Mouse (Mus musculus) gonadal fat pad, adult 2 months (tissue): ENCODE results near the gene Zfp791. TPM values are rescaled to one million over a fixed set of nuclear protein-coding genes. Genes with fewer than 3 reads are reported as not detected.
"Not testable (repeated sequence)": the region's sequence is repeated elsewhere in the genome, so short reads cannot be mapped to it uniquely, and the experiment has no call there.

Source experiments
- DNase-seq: peaks from one replicate; pipeline ENCODE4 v3.0.0-alpha.2; 2012; ENCODE audit warnings: low read depth
- polyA plus RNA-seq: library from polyadenylated mRNA; depleted of rRNA; stranded (reverse); fragments of >200 nt; gene quantifications from 2 replicates; pipeline ENCODE4 v1.2.3, GENCODE M21; 2012; rRNA removed

Zfp791 gene
- 2.5 and 2.7 TPM in 2 replicates for polyA plus RNA-seq

DNA sequence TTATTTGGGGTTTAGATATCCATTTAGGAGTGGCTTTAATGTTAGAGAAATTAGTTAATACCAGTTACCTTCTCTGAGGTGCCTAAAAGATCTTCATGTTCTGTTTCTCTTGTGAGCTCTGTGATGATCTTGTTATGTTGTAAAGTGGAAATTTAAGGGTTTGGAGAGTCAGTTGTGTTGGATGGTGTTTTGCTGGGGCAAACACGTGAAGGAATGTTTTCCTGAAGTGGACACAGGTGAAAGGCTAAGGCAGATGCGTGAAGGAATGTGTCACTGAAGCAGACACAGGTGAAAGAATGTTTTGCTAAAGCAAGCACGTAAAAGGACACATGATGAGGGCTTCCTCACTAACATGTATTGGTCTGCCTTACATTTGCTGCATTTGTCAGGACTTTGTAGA, at the start of gene Zfp791:
Gene Zfp791, minus strand, starts transcription at position 101 of the 400 bp plus-strand sequence.
- DNase-seq = no peak

DNA sequence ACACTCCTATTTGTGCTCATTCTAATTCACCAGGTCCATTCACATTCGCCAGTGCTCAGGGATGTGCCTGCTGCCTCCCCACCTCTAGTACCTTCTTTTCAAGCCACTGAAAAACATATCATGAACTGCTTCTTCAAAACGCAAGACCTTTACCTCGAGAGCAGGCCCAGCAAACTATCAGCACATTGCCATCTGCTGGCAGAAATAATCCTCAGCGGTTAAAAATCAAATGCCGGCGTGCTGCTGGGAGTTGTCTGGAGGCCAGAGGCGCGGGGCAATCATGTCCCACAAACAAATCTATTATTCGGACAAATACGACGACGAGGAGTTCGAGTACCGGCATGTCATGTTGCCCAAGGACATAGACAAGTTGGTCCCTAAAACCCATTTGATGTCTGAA, 48.4 kb upstream of the Zfp791 start:
- no peak for DNase-seq

DNA sequence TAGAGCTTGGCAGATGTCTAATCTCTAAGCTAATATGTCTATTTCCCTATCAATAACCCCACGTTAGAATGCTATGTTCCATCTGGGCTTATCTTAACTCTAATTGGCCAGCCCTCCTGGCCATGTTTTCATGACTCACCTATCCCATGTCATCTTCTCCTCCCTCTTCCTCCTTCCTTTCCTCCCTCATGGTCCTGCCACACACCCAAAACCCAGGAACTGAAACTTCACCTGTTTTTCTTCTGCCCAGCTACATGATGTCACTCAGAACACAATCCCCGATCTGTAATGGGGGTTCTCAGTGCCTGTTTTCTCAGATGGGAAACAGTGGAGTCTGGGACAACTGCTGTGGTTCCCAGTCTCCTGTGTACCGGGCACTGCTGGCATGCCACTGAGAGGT, 28.7 kb upstream of the Zfp791 start, which contains the start of gene Cks1brt:
Gene Cks1brt, plus strand, starts transcription at position 301 of the 400 bp plus-strand sequence.
- no peak for DNase-seq

DNA sequence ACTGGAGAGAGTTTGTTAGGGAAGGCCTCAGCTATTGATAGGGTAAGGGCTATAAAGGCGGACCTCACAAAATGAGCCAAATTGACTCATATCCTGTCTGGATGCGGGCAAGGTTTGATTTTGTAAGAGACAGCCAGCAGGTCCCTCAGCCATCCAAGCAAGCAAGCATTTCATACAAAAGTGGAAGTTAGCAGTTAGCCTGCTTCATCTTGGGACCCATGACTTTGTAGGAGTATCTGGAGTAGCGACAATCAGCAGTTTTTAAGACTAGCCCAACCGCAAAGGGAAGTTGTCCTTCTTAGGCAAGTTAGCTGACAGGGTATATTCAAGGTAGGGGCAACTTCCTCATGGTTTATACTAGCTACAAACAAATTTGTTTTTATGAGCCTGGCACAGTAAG, 19.6 kb upstream of the Zfp791 start:
- DNase-seq = no peak

DNA sequence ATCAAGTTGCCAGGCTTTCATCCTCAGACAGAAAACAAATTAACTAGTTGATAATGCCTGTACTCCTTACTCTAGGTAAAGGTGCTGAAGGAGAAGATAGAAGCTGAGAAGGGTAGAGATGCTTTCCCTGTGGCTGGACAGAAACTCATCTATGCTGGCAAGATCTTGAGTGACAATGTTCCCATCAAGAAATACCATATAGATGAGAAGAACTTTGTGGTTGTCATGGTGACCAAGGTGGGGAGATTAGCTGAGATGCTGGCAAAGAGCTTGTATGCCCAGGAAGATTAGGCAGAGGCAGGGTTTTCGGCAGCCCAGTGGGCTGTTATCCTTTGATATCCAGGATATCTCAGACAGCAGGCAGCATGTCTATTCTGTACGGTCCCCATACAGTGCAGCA, 12.8 kb upstream of the Zfp791 start:
- not testable (repeated sequence) for DNase-seq

DNA sequence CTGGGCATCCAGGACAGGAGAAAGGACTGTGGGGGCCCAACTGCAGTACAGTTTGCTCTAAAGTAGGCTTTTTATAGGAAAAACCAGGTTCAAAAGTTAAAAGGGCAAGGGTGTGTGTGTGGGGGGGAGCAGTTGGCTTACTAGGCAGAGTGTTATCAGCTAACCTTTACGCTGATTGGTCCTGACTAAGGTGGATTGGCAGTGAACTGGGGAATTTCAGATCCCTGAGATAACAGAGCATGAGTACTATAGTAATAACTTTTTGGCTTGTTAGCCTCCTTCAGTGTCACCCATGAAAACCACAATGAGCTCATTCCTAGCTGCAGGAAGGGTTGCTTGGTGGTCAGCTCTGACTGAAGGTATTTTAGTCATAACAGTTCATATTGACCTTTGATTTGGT, 9.4 kb upstream of the Zfp791 start:
- no peak for DNase-seq

DNA sequence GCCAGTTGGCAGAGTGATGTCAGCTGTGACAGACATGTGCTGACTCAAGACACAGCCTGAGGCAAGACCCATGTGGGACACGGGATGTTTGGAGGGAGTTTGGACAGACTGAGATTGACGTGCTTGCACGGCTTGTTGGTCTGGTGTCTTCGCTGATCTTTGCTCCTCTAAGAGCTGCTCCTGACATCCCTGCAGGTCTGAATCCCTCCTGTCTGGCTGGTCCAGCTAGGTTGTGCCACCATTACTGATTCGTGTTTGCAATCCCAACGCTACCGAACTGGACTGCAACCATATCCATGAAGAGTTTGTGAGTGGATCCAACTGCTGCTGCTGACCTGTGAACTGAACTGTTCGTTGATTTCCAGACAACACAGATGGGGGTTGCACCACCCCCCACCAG, 796 bp upstream of the Zfp791 start:
- DNase-seq = no peak

DNA sequence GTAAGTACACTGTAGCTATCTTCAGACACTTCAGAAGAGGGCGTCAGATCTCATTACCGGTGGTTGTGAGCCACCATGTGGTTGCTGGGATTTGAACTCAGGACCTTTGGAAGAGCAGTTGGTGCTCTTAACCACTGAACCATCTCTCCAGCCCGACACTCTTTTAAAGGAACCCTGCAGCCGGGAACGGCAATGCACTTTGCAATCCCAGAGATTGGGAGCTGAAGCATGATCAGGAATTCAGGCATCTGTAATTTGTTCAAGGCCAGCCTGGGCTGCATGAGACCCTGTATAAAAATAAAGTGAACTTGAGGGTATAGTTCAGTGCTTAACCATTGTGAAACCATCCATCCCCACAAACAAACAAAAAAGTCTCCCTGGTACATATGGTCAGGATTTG, 2.6 kb downstream of the Zfp791 start:
- not testable (repeated sequence) for DNase-seq

DNA sequence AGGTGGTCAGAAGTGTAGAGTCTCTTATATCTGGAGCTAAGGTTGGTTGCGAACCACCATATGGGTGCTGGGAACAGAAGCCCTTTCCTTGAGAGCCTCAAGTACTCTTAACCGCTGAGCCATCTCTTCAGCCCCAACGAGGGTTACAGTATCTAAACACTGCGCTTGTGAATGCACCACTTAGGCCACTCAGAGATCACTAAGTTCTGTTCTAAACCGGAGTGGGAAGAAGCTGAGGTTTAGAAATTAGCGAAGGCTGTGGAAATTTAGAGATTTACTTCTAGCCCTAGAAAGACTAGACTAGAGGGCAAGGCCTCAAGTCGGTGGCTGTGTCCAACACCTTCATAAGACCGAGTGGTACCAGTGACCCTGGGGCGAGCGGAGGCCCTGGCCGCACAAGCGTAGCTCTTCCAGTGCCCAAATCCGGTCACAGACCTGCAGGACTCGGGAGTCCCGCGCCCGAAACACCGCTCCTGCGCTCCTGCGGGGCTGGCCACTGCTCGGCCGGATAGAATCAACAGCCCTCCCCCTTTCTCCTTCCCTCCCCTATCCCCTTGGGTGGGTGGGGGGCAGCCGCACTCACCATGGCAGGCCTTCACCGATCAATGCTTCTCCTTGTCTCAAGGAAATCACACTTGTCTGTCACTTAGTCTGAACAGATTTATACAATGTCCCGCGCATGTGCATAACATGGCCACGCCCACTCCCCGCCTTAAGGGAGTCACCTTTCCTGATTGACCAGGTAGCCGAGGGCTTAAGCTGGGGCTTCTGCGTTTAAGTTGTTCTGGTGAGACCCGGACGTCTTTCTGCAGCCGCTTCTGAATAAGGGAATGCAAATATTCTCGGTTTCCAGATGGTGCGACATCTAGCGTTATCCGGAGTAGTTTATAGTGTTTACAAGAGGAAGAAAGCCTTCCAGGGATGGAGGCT, 3.6 kb downstream of the Zfp791 start:
- DNase-seq = peak; percentile 60

DNA sequence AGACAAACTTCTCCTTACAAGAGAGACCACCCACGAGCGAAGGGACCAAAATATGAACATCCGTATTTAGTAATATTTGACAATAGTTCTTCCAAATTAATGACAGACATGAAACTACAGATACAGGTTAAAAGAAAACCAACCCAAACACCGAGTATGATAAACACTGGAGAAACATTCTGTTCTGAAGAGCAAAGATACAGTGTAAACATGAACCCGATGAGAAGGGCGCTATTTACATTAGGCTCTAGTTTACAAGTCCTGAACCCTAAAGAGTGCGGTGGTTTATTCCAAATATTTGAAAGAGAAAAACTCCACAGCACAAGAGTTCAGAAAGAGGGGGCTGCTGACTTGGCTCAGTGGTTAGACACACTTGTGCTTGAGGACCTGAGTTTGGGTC, 5.9 kb downstream of the Zfp791 start:
- no peak for DNase-seq

DNA sequence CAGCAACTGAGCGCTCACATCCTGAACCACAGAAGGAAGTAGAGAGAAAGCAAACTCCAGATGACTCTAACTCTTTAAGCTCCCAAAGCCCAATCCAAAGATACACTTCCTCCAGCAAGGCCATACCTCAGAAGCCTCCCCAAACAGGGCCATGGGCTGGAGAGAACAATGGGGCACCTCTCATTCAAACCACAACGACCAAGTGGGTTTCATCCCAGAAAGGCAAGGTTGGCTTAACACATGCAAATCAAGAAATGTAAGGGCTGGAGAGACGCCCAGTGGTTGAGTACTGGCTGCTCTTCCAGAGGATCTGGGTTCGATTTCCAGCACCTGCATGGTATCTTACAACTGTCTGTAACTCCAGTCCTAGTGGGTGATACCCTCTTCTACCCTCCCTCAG, 7.4 kb downstream of the Zfp791 start:
- DNase-seq = no peak

DNA sequence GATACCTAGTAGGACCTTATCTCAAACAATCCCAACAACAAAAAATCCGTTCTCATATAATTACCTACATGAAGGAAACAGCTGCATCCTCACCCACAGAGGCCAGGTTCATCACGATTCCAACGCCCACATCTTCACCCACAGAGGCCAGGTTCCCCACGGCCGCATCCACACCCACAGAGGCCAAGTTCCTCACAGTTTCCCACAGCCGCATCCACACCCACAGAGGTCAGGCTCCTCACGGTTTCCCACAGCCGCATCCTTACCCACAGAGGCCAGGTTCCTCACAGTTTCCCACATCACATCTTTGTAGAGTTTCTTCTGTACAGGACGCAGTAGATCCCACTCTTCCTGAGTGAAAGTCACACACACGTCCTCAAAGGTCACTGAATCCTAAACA, 9.7 kb downstream of the Zfp791 start:
- DNase-seq = no peak

DNA sequence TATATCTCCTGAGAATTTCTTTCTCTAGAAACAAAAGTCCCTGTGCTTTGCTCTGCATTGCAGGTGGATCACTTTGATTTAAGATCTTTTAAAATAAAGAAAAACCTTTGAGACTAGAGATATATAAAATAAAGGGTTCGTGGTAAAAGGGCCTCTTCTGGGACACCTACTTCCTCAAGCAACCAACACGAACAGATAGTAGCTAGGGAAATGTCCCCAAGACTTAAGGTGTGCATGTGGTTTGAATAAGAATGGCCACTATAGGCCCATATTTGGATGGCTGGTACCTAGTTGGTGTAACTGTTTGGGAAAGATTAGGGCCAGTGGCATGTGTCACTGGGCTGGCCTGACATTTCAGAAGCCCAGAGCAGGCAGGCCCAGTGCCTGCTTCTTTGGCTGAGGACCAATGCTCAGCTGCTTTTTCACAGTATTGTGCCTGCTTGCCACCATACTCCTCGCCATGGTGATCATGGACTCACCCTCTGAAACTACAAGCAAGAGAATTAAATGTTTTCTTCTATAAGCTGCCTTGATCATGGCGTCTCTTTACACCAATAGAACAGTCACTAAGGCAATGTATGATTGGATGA, 22.7 kb downstream of the Zfp791 start:
- DNase-seq = no peak

DNA sequence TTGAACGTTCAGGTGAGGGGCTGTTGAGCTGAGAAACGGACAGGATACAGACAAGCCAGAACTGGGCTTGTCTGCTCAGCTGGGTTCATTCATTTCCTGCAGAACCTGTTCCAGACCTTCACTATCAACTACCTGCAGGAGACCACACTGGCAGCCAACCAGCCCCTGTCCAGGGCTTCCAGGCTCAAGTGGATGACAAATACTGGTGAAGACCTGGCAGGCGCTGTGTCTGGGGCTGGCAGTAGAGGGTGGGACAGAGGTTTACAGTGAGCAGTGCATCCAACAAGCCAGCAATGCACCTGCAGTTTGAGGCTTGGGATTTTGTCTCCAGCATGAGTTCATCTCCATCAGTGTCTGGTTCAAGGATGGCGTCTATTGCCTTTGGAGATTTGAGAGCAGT, 26.0 kb downstream of the Zfp791 start:
- no peak for DNase-seq

DNA sequence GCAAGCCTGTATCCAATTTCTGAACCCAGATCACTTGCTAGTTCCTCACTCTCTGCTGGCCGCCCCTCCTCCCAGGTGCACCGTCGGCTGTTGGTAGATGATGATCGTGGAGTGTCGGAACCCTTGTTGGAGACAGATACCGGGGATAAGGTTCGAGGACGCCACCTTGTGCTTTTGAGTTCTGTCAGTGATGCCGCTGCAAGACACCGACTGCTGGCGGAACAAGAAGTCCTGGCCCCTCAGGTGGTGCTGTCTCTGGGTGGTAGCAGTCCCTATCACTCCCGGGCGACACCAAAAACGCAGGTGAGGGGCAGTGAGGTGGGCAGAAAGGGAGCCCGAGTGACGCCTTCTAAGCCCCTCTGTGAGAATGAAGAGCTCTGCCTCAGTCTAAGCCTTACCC, 26.7 kb downstream of the Zfp791 start:
- DNase-seq = no peak

DNA sequence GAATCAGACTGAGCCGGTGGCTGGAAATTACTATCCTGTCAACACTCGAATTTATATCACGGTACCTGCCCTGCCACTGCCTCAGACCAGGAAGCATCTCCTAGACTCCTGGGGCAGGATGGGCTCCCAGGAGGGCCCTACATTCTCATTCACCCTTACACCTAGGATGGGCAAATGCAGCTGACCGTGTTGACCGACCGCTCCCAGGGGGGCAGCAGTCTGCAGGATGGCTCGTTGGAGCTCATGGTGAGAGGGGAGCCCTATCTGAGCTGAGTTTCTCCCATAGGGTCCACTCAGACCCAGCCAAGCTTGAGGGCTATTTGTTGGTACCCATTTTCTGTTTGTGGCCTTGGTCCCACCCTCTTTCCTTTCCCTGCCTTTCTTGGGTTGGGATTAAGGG, 27.3 kb downstream of the Zfp791 start:
- no peak for DNase-seq

DNA sequence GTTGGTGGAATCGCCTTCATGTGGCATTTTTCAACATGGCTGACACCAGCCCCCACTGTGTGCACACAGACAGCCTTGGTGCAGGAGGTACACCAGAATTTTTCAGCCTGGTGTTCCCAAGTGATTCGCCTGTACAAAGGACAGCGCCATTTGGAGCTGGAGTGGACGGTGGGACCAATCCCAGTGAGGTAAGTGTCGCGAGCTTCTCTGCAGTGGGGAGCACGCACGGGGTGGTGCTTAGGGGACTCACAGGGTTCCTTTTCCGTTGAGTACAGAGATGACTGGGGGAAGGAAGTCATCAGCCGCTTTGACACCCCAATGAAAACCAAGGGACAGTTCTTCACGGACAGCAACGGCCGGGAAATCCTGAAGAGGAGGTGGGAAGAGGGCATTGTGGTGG, 27.8 kb downstream of the Zfp791 start:
- no peak for DNase-seq

DNA sequence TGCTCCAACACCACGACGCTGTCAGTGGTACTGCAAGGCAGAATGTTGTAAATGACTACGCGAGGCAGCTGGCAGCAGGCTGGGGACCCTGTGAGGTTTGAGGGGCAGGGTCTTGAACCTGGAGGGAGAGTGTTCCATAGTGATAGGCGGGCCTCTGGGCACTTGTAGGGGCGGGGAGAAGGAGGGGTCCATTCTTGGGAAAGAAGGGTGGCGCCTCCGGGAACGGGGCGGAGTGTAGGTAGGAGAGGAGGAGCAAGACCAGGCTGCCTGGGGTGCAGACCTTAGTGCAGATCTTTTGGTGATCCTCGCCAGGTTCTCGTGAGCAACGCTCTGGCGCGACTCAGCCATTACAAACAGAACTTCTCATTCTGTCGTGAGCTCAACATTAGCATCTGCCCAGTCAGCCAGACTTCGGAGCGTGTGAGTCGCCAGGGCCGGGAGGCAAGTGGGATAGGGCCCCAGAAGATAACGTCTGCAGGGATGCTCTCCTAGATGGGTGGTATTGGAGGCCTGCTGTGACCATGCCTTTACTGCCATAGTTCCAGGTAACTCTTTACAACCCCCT, 31.3 kb downstream of the Zfp791 start:
- DNase-seq = no peak

DNA sequence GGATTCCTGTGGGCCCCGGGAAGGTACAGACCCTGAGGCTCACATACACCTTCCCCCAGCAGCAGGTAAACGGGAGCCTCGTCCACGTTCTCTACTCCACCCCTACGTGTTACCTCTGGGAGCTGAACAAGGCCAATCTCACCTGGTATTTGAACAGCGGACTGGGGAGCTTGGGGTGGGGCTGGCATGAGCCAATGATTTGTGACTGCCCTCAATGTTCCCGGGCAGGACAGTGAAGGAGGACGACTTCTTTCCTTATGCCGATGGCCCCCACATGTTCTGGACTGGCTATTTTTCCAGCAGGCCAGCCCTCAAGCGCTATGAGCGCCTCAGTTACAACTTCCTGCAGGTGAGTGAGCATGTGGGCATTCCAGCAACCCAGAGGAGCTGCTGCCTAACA, 32.0 kb downstream of the Zfp791 start:
- DNase-seq = no peak

DNA sequence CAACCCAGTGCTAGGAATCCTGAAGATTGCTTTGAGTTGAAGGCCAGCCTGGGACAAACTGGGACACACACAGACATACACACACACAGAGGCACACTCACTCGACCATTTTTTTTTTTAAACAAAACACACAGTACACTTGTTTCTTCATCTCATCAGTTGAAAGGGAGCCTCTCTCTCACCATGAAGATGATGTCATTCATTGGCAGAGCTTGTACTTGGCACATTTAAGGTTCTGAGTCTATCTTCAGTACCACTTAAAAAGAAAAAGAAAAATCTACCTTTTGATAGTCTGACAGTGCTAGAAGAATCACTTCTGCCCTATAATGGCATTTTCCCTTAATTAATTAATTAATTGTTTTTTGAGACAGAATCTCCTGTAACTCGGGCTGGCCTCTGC, 34.1 kb downstream of the Zfp791 start:
- DNase-seq = no peak

DNA sequence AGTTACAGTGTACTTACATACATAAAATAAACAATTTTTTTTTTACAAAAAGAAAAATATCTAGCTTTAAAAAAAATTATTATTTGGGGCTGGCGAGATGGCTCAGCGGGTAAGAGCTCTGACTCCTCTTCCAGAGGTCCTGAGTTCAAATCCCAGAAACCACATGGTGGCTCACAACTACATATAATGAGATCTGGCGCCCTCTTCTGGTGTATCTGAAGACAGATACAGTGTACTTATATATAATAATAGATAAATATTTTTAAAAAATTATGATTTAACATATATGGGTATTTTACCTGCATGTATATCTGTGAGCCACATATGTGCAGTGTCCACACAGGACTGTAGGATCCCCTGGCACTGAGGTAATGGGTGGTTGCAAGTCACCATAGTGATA, 36.7 kb downstream of the Zfp791 start:
- no peak for DNase-seq

DNA sequence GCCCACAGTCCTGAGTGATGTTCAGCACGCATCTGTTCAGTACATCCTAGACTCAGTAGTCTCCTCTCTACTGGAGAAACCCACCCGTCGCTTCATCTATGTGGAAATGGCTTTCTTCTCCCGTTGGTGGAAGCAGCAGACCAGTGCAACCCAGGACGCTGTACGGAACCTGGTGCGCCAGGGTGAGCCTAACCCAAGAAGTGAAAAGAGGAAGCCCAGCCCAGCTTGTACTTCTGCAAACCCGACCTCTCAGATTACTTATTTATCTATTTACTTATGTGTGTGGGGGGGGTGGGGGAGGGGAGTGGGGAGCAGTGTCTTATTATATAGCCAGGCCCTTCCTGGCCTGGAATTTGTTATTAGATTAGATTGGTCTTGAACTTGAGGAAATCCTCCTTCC, 38.3 kb downstream of the Zfp791 start:
- DNase-seq = no peak
